Mouse (Mus musculus): Measurements from ENCODE around the gene Neurl1b.

Neurl1b gene

GRCm38 (mm10) chr17:26414523-26415354, at the start of gene Neurl1b:
Neurl1b (plus strand) TSS chr17:26414829.
- DNase-seq (ENCODE audit: low spot score in 2 of 2): no peak

GRCm38 (mm10) chr17:26366792-26367191, 47.8 kb upstream of the Neurl1b start:
- no peak for DNase-seq (ENCODE audit: low spot score in 2 of 2)

- DNase-seq (ENCODE audit: low spot score in 2 of 2): no peak
Measured at GRCm38 (mm10) chr17:26368336-26368992, 46.2 kb upstream of the Neurl1b start.

GRCm38 (mm10) chr17:26370521-26371245, 43.9 kb upstream of the Neurl1b start:
- peak in 1 of 2 experiments; percentile 43 for DNase-seq (ENCODE audit: low spot score in 2 of 2)

GRCm38 (mm10) chr17:26371246-26371535, 43.4 kb upstream of the Neurl1b start:
- no peak for DNase-seq (ENCODE audit: low spot score in 2 of 2)

GRCm38 (mm10) chr17:26373211-26373610, 41.4 kb upstream of the Neurl1b start:
- DNase-seq (ENCODE audit: low spot score in 2 of 2): no peak

GRCm38 (mm10) chr17:26376416-26376815, 38.2 kb upstream of the Neurl1b start:
- DNase-seq (ENCODE audit: low spot score in 2 of 2): no peak

- DNase-seq (ENCODE audit: low spot score in 2 of 2): no peak
Measured at GRCm38 (mm10) chr17:26376994-26377744, 37.5 kb upstream of the Neurl1b start.

GRCm38 (mm10) chr17:26380280-26380985, 34.2 kb upstream of the Neurl1b start:
- no peak for DNase-seq (ENCODE audit: low spot score in 2 of 2)

GRCm38 (mm10) chr17:26380986-26381446, 33.6 kb upstream of the Neurl1b start:
- peak in 1 of 2 experiments; percentile 59 for DNase-seq (ENCODE audit: low spot score in 2 of 2)

- no peak for DNase-seq (ENCODE audit: low spot score in 2 of 2)
Measured at GRCm38 (mm10) chr17:26381613-26382012, 33.0 kb upstream of the Neurl1b start.

- DNase-seq (ENCODE audit: low spot score in 2 of 2): no peak
Measured at GRCm38 (mm10) chr17:26382176-26382575, 32.5 kb upstream of the Neurl1b start.

GRCm38 (mm10) chr17:26382687-26383086, 31.9 kb upstream of the Neurl1b start:
- no peak for DNase-seq (ENCODE audit: low spot score in 2 of 2)

- no peak for DNase-seq (ENCODE audit: low spot score in 2 of 2)
Measured at GRCm38 (mm10) chr17:26384111-26384510, 30.5 kb upstream of the Neurl1b start.

GRCm38 (mm10) chr17:26385252-26386130, 29.1 kb upstream of the Neurl1b start:
- no peak for DNase-seq (ENCODE audit: low spot score in 2 of 2)

- DNase-seq (ENCODE audit: low spot score in 2 of 2): no peak
Measured at GRCm38 (mm10) chr17:26386131-26386481, 28.5 kb upstream of the Neurl1b start.

- DNase-seq (ENCODE audit: low spot score in 2 of 2): no peak
Measured at GRCm38 (mm10) chr17:26388106-26388505, 26.5 kb upstream of the Neurl1b start.

GRCm38 (mm10) chr17:26389241-26389640, 25.4 kb upstream of the Neurl1b start:
- DNase-seq (ENCODE audit: low spot score in 2 of 2): no peak

- no peak for DNase-seq (ENCODE audit: low spot score in 2 of 2)
Measured at GRCm38 (mm10) chr17:26390666-26391065, 24.0 kb upstream of the Neurl1b start.

- DNase-seq (ENCODE audit: low spot score in 2 of 2): no peak
Measured at GRCm38 (mm10) chr17:26392355-26392754, 22.3 kb upstream of the Neurl1b start.
